Mouse (Mus musculus): ENCODE results near the gene Zfp563. TPM values are rescaled to one million over a fixed set of nuclear protein-coding genes. Genes with fewer than 3 reads are reported as not detected.

Zfp563 gene
- polyA plus RNA-seq, 1 experiment from 2014 or later = 3.3 TPM

DNA sequence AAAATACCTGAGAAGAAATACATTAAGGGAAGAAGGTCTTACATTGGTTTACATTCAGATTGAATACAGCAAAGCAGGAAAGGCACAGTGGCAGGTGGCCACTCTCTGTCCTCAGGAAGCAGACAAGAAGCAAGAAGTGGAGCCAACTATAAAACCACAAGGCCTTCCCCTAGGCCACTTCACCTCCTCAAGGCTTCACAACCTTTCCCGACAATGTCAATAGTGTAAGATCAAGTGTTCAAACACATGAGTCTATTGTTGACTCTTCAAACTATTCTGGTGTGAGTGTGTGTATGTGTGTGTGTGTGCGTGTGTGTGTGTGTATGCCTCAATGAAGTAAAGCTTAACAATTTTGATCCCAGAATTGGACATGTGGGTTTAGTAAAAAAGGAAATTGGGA lies 8.3 kb downstream of the Zfp563 start:
- H3K9me3 ChIP-seq (ENCODE audit: control insufficient read depth) = no peaks in the 10 kb centered on the region
- no peak for ATAC-seq
- H3K4me3 ChIP-seq (ENCODE audit: low read depth, low read length) = no peak overlapping the region
- peaks cover 6% of the 10 kb centered on the region for H3K4me1 ChIP-seq (replicated peaks; ENCODE audit: control insufficient read depth, insufficient read depth, low read length)
- no peak overlapping the region for H3K9ac ChIP-seq (ENCODE audit: low read depth, low read length)
- WGBS = 85% methylated on average over 2 of the region's 2 CpGs
- no peak overlapping the region for H3K27ac ChIP-seq (ENCODE audit: low read depth, low read length)
- no peaks in the 10 kb centered on the region for H3K27me3 ChIP-seq (replicated peaks; ENCODE audit: control insufficient read depth, insufficient read depth, low read length)
- no peak overlapping the region for H3K4me2 ChIP-seq (replicated peaks; ENCODE audit: low read depth)
- TF ChIP-seq CTCF (IDR thresholded peaks at IDR 0.05; ENCODE audit: low read depth) = no peak
- no peaks in the 10 kb centered on the region for H3K36me3 ChIP-seq (ENCODE audit: control insufficient read depth, insufficient read depth)

DNA sequence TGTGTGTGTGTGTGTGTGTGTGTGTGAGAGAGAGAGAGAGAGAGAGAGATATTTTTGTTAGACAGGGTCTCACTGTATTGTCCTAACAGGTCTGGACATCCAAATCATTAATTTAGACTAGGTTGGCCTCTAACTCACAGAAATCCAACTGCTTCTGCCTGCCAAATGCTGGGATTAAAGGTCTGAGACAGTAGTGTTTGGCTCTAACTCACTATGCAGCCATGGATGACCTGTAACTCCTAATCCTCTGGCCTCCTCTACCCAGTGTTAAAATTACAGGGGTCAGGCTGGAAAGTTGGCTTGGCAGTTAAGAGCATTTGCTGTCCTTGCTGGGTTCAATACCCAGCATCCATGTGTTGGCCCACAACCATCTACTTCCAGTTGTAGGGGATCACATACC lies 35.4 kb downstream of the Zfp563 start:
- H3K27me3 ChIP-seq (replicated peaks; ENCODE audit: control insufficient read depth, insufficient read depth, low read length) = no peaks in the 10 kb centered on the region
- H3K9ac ChIP-seq (ENCODE audit: low read depth, low read length) = no peak overlapping the region
- TF ChIP-seq CTCF (IDR thresholded peaks at IDR 0.05; ENCODE audit: low read depth) = no peak
- ATAC-seq = no peak
- H3K36me3 ChIP-seq (ENCODE audit: control insufficient read depth, insufficient read depth) = no peaks in the 10 kb centered on the region
- no peaks in the 10 kb centered on the region for H3K9me3 ChIP-seq (ENCODE audit: control insufficient read depth)
- H3K4me2 ChIP-seq (replicated peaks; ENCODE audit: low read depth) = no peak overlapping the region
- no peak overlapping the region for H3K4me3 ChIP-seq (ENCODE audit: low read depth, low read length)
- H3K4me1 ChIP-seq (replicated peaks; ENCODE audit: control insufficient read depth, insufficient read depth, low read length) = no peaks in the 10 kb centered on the region
- no peak overlapping the region for H3K27ac ChIP-seq (ENCODE audit: low read depth, low read length)

GRCm38 (mm10) chr17:33126257-33126656 lies 37.1 kb downstream of the Zfp563 start:
- H3K4me3 ChIP-seq (ENCODE audit: low read depth, low read length) = no peak overlapping the region
- TF ChIP-seq CTCF (IDR thresholded peaks at IDR 0.05; ENCODE audit: low read depth) = no peak
- no peak overlapping the region for H3K27ac ChIP-seq (ENCODE audit: low read depth, low read length)
- no peaks in the 10 kb centered on the region for H3K36me3 ChIP-seq (ENCODE audit: control insufficient read depth, insufficient read depth)
- WGBS = 48% methylated on average over 2 of the region's 2 CpGs
- no peaks in the 10 kb centered on the region for H3K27me3 ChIP-seq (replicated peaks; ENCODE audit: control insufficient read depth, insufficient read depth, low read length)
- no peak for ATAC-seq
- no peaks in the 10 kb centered on the region for H3K4me1 ChIP-seq (replicated peaks; ENCODE audit: control insufficient read depth, insufficient read depth, low read length)
- H3K9ac ChIP-seq (ENCODE audit: low read depth, low read length) = no peak overlapping the region
- no peak overlapping the region for H3K4me2 ChIP-seq (replicated peaks; ENCODE audit: low read depth)
- H3K9me3 ChIP-seq (ENCODE audit: control insufficient read depth) = no peaks in the 10 kb centered on the region

DNA sequence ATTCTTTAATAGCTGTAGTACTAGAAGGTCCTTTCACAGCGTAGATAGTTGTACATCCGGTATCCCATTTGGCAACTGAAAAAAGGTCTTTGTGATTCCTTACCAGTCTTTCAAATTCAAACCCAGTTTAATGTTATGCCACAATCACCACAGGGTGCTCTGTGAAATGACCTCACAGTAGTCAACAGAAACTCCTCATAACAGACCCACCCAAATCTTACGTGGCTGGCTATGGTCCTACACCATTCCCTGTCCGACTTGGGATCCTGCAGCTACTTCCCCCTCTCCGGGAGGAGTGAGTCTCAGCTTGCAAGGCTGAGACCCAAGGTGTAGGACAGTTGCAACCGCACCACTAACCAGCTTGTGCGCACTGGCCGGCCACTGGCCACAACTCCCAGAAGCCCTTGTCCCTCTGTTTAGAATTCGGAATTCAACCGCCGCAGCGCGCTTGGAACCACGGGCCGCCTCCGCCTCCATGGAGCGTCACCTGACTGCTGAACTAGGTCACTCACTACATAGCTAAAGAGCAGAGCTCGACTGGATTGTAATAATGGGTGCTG lies 50.2 kb downstream of the Zfp563 start, which contains the start of gene Morc2b:
Gene Morc2b (minus strand): TSS at position 423 of the 560 bp plus-strand sequence.
- H3K27me3 ChIP-seq (replicated peaks; ENCODE audit: control insufficient read depth, insufficient read depth, low read length) = no peaks in the 10 kb centered on the region
- no peak within 1 kb of the TSS for H3K4me2 ChIP-seq (replicated peaks; ENCODE audit: low read depth)
- H3K4me1 ChIP-seq (replicated peaks; ENCODE audit: control insufficient read depth, insufficient read depth, low read length) = no peaks in the 10 kb centered on the region
- no peak within 1 kb of the TSS for H3K9ac ChIP-seq (ENCODE audit: low read depth, low read length)
- TF ChIP-seq CTCF (IDR thresholded peaks at IDR 0.05; ENCODE audit: low read depth) = no peak
- H3K36me3 ChIP-seq (ENCODE audit: control insufficient read depth, insufficient read depth) = no peaks in the 10 kb centered on the region
- WGBS = 73% methylated on average over 18 of the region's 18 CpGs
- no peak within 1 kb of the TSS for H3K4me3 ChIP-seq (ENCODE audit: low read depth, low read length)
- H3K9me3 ChIP-seq (ENCODE audit: control insufficient read depth) = no peaks in the 10 kb centered on the region
- no peak within 1 kb of the TSS for H3K27ac ChIP-seq (ENCODE audit: low read depth, low read length)
- no peak for ATAC-seq

Other genes starting within 250 kb of the Zfp563 start
- 2.9 and 3.0 TPM in 2 replicates for gene Zfp870, start 197.7 kb upstream of the Zfp563 start, polyA plus RNA-seq (2015; fragmentation: Nextera tagmentation; extraction: Ambion mirVana)
- gene Cyp4f14, start 172.0 kb upstream of the Zfp563 start, polyA plus RNA-seq (2015; fragmentation: Nextera tagmentation; extraction: Ambion mirVana) = 1.7 and 1.9 TPM in 2 replicates
- gene Cyp4f13, start 141.9 kb upstream of the Zfp563 start, polyA plus RNA-seq (2015; fragmentation: Nextera tagmentation; extraction: Ambion mirVana) = 61.8 and 62.9 TPM in 2 replicates
- gene Zfp472, start 123.5 kb upstream of the Zfp563 start, polyA plus RNA-seq (2015; fragmentation: Nextera tagmentation; extraction: Ambion mirVana) = 4.9 and 5.3 TPM in 2 replicates
- gene Zfp952, start 96.2 kb upstream of the Zfp563 start, polyA plus RNA-seq (2015; fragmentation: Nextera tagmentation; extraction: Ambion mirVana) = 4.7 and 4.9 TPM in 2 replicates
- gene Zfp763, start 55.9 kb upstream of the Zfp563 start, polyA plus RNA-seq (2015; fragmentation: Nextera tagmentation; extraction: Ambion mirVana) = 3.7 and 4.1 TPM in 2 replicates
- gene 4921501E09Rik, start 21.3 kb upstream of the Zfp563 start, polyA plus RNA-seq (2015; fragmentation: Nextera tagmentation; extraction: Ambion mirVana) = not detected in 2 replicates
- gene Morc2b, start 50.4 kb downstream of the Zfp563 start, polyA plus RNA-seq (2015; fragmentation: Nextera tagmentation; extraction: Ambion mirVana) = not detected in 2 replicates
- not detected in 2 replicates for gene Olfr55, start 79.1 kb downstream of the Zfp563 start, polyA plus RNA-seq (2015; fragmentation: Nextera tagmentation; extraction: Ambion mirVana)
- gene Olfr239, start 102.0 kb downstream of the Zfp563 start, polyA plus RNA-seq (2015; fragmentation: Nextera tagmentation; extraction: Ambion mirVana) = not detected in 2 replicates
- gene Olfr1564, start 132.4 kb downstream of the Zfp563 start, polyA plus RNA-seq (2015; fragmentation: Nextera tagmentation; extraction: Ambion mirVana) = not detected in 2 replicates
- gene Zfp955a, start 165.8 kb downstream of the Zfp563 start, polyA plus RNA-seq (2015; fragmentation: Nextera tagmentation; extraction: Ambion mirVana) = 4.8 and 4.9 TPM in 2 replicates
- gene Olfr63, start 175.4 kb downstream of the Zfp563 start, polyA plus RNA-seq (2015; fragmentation: Nextera tagmentation; extraction: Ambion mirVana) = 0.03 TPM in 1 of 2 replicates, not detected in the other
- 3.1 and 3.6 TPM in 2 replicates for gene Zfp955b, start 200.2 kb downstream of the Zfp563 start, polyA plus RNA-seq (2015; fragmentation: Nextera tagmentation; extraction: Ambion mirVana)

Data from intestine, postnatal 0 days (tissue).